Mouse (Mus musculus): ENCODE results near the gene Tjp2.
A peak's percentile ranks its signal among the peaks of the same experiment; 100 is the strongest.
"Not testable (repeated sequence)": the region's sequence is repeated elsewhere in the genome, so short reads cannot be mapped to it uniquely, and the experiment has no call there.

Tjp2 gene

DNA sequence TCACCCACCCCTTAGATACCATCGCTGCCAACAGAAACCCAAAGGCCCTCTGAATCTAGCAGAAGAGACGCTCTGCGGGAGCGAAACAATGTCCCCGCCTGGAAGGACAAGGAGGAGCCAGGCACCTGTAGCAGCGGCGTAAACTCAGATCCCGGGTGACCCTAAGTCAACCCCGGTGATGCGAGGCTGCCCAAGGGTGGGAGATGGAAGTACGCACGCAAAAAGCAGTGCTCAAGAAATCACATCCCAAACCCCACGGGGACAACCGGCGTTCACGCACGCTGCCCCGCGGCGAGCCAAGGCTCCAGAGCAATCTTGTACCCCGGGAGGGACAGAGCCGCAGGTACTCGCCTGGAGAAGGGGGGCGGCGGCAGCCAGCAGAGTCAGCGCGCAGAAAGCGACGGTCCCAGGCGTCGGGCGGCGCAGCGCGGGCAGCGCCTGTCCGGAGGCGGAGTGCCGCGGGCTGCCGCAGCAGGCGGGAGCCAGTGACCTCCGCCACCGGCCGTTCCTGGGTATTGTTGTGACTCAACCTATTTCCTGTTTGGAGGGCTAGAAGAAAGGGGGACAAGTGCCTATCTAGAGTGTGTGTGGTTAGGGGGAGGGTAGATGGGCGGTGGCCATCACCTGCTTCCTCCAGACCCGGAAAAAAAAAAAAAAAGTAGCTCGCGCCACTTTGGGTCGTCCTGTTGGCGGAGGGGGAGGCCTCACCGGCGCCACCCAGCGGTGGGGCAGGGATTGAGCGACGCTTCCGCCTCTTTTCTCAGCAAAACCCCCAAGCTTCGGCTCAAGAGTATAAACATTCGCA lies at the start of gene Tjp2:
TSS of gene Tjp2 (minus strand) at position 531 of the 805 bp plus-strand sequence.
- no peak for DNase-seq (ENCODE audit: low read depth in 1 of 2, low spot score in 2 of 2)

GRCm38 (mm10) chr19:24274281-24274680 lies 49.5 kb upstream of the Tjp2 start:
- DNase-seq (ENCODE audit: low read depth in 1 of 2, low spot score in 2 of 2): no peak

GRCm38 (mm10) chr19:24271746-24272426 lies 47.1 kb upstream of the Tjp2 start:
- peak in 1 of 2 experiments; percentile 35 for DNase-seq (ENCODE audit: low read depth in 1 of 2, low spot score in 2 of 2)

DNA sequence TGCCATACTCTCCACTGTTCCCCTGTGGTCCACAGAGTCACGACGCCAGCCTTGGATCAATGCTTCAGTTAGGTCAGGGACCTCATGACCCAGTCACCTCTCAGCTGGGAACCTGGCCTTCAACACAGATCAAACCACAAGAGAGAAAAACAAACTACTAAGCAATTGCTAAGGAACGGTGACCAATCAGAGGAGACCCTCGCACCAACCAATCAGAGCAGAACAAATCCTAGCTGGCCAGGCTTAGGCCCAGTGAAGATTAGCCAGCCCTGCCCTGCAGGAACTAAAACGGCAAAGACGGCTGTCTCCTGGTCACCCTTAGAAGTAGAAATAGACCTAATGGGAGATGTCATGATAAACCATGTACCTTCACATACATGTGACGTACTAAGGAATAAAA lies 46.5 kb upstream of the Tjp2 start:
- DNase-seq (ENCODE audit: low read depth in 1 of 2, low spot score in 2 of 2): no peak

DNA sequence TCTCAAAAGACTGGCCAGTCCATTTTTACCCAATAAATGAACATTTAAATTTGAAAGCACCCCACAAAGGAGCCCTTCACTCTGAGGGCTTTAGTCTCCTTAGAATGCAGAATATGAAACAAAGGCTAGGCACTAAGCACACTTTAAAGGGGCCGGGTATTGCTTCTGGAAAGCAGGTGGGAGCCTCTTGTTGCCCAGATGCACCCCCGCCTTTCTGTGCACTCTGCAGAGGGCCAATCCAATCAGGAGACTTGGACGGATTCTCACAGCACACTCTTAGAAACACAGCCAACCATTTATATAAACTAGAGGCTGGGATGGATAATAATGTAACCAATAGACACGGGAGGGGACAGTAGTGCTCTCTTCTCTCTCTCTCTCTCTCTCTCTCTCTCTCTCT lies 43.7 kb upstream of the Tjp2 start:
- DNase-seq (ENCODE audit: low read depth in 1 of 2, low spot score in 2 of 2): no peak

GRCm38 (mm10) chr19:24266046-24266830 lies 41.4 kb upstream of the Tjp2 start:
- no peak for DNase-seq (ENCODE audit: low read depth in 1 of 2, low spot score in 2 of 2)

- peak in 1 of 2 experiments; percentile 51 for DNase-seq (ENCODE audit: low read depth in 1 of 2, low spot score in 2 of 2)
These were observed 40.2 kb upstream of the Tjp2 start for GRCm38 (mm10) chr19:24264991-24265390.

DNA sequence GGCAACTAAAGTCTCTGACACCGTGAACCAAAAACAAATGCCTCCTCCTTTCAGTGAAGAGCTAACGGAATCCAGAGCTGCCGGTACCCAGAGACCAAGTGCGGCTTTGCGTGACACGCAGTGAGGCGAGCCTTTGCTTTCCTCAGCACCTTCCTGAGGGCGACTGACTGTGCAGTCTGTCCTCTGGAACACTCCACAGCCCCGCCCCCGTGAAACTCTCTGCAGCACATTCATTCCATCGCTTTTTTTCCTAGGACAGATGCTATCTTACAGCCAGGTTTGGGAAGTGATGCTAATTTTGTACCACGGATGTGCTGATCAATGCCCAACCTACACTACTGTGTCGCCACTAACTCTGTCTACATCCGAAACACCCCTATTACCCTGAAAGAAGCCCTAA lies 37.9 kb upstream of the Tjp2 start:
- DNase-seq (ENCODE audit: low read depth in 1 of 2, low spot score in 2 of 2): no peak

DNA sequence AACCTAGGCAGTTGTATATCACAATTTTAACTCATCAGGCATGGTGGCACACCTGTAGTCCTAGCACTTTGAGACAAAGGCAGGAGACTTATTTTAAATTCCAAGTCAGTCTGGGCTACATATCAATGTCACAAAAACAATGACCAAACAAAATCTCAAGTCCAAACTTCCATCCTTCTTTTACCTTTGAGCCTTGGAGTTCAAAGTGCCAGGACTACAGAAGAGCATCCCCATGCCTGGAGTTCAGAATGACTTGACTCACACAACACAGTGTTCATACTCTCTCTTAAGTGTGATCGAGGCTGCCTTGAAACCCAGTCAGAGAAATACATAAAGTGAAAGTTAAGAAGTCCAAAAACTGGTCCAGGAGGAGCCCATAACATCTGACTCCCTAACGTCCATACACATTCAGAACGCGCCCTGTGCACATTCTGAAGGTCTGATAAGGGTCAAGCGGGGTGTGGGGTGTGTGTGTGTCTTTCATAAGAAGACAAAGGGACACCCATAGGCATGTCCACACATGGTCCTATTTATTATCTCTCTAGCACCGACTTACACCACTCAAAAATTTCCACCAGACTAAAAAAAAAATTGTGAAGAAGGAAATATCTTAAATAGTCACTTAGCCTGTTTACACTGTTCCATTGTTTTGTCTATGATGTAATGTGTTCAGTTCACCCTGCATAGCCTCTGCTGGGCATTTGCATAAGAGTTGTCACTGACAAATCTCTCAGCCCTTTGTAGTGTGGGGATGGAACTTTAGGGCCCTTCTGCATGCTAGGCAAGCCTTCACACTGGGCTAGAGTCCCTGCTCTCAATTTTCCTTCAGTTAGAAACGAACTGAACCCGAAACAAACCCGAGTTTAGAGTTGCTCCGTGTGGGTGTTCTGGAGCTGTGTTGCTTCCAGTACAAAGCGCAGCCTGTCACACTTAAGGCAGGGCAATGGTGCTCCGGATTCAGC lies 34.8 kb upstream of the Tjp2 start:
- no peak for DNase-seq (ENCODE audit: low read depth in 1 of 2, low spot score in 2 of 2)

- DNase-seq (ENCODE audit: low read depth in 1 of 2, low spot score in 2 of 2): no peak
These were observed 33.5 kb upstream of the Tjp2 start for GRCm38 (mm10) chr19:24258368-24258767.

DNA sequence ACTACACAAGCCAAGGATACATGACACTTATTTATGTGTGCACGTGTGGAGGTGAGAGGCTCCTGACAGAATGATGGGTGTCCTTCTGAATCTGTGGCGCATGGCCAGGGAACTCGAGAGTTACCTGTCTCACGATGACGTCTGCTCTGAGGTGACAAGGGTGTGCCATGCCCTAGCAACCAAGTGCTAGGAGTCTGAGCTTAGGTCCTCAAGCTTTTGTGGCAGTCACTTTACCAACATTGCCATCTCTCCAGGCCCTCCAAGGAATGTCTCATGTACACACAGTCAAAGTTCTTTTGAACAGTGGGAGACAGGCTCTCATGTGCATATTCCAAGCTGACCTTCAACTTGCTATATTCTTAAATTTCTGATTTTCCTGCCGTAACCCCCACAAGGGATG lies 33.1 kb upstream of the Tjp2 start:
- no peak for DNase-seq (ENCODE audit: low read depth in 1 of 2, low spot score in 2 of 2)

- DNase-seq (ENCODE audit: low read depth in 1 of 2, low spot score in 2 of 2): no peak
These were observed 28.9 kb upstream of the Tjp2 start for GRCm38 (mm10) chr19:24253657-24254260.

- no peak for DNase-seq (ENCODE audit: low read depth in 1 of 2, low spot score in 2 of 2)
These were observed 27.0 kb upstream of the Tjp2 start for GRCm38 (mm10) chr19:24251869-24252268.

- no peak for DNase-seq (ENCODE audit: low read depth in 1 of 2, low spot score in 2 of 2)
These were observed 18.5 kb upstream of the Tjp2 start for GRCm38 (mm10) chr19:24243340-24243739.

DNA sequence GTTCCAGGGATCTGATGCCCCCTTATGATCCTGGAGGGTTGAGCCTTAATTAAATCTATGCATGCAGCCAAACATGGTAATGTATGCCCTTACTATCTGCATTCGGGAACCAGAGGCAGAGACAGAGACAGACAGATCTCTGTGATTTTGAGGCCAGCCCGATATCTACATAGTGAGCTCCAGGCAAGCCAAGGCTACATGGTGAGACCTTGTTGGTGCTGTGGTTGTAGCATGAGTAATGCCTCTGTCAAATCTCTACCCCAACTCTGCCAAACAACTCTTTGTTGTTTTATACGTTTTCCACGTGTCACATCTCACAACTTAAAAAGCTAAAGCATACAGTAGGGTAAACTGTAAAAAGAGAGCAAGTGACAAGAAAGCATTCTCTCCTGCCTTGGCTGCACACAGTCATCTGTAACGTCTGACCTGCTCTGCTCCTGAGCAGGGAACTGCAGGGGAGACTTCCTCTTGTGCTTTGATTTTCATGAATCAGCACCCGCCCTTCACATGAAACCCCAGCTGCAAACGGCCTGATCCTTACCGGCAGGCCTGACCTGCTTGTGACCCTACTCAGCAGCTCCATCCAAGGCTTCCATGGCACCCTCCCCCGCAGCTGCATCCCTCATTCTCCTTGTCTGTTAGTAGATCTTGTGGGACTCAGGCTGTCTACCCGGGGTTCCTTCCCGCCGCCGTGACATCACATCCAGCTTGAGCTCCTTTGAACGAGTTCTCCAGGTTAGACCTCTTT lies 17.1 kb upstream of the Tjp2 start:
- DNase-seq (ENCODE audit: low read depth in 1 of 2, low spot score in 2 of 2): no peak

DNA sequence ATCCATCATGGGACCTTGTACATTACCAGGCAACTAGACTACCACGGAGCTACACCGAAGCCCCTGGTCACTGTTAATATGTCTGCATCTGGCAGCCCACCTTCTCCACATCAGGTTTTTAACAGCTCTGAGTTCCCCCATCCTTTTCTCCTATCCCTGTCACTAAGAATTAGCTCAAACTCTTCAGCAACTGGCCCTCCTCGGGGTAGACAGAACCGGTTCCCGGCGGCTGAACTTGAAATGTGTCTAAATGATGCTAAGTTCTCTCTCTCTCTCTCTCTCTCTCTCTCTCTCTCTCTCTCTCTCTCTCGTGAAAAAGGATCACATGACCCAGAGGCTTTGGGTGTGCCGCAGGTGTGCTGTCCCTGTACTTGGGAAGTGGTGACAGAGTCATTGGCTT lies 16.4 kb upstream of the Tjp2 start:
- DNase-seq (ENCODE audit: low read depth in 1 of 2, low spot score in 2 of 2): no peak

GRCm38 (mm10) chr19:24238011-24238410 lies 13.2 kb upstream of the Tjp2 start:
- DNase-seq (ENCODE audit: low read depth in 1 of 2, low spot score in 2 of 2): no peak

DNA sequence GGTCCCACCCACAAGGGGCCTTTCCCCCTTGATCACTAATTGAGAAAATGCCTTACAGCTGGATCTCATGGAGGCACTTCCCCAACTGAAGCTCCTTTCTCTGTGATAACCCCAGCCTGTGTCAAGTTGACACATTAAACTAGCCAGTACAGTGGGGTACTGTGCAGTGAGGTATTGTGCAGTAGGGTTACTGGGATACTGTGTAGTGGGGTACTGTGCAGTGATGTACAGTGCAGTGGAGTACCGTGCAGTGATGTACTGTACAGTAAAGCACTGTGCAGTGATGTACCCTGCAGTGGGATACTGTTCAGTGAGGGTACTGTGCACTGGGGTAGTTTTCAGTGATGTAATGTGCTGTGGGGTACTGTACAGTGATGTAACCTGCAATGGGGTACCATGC lies 7.5 kb upstream of the Tjp2 start:
- not testable (repeated sequence) for DNase-seq (ENCODE audit: low read depth in 1 of 2, low spot score in 2 of 2)

DNA sequence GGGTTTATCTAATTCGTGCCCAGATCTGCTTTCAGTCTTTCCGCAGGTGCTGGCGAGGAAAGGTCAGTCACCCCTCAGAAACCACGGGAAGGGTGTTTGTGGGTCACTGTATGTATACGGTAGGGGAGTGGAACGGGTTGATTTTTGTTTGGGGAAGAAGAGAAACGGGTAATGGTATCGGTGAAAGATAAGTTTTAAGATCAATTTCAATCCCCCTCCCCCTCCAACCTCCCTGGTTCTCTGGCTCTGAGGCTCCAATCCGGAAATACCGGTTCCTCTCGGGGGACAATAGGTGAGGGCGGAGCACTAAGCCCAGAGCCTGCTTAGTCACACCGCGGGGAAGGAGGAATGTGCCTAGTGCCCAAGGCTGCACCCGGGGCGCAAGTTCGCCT lies 471 bp upstream of the Tjp2 start:
- no peak for DNase-seq (ENCODE audit: low read depth in 1 of 2, low spot score in 2 of 2)

- DNase-seq (ENCODE audit: low read depth in 1 of 2, low spot score in 2 of 2): no peak
These were observed 979 bp downstream of the Tjp2 start for GRCm38 (mm10) chr19:24223851-24224251.
